28 mouse cellular contexts compared by ENCODE assay signal in the genomic region with DNA sequence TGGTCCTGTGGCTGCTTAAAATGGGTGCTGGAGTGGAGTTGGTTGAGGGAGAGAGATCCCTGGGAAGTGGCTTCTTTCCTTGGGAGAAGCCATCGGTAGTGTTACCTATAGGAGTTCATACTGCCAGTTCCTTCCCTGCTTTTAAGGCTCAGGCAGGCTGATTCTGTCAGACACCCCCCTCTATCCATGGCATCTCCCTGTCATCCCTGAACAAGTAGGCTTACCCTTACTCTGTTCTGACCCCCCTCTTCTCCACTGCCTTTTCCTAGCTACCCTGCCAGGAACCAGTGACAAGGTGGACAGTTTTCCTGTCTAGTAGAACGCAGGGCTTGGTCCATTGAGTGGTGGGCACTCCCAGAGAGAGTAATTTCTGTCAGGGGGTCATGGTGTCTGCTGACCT. TPM values are rescaled to one million over a fixed set of nuclear protein-coding genes. Genes with fewer than 3 reads are reported as not detected.
A peak's percentile ranks its signal among the peaks of the same experiment; 100 is the strongest.
DNase-seq lines count a peak whose midpoint lies in the region; ATAC-seq and TF ChIP-seq lines count a peak whose summit lies in the region.
"Had no signal": no experiment of that assay in that cellular context is flagged by ENCODE, and none has a peak within 500 bp of the region (broad histone marks: within the 10 kb centered on the region; RNA-seq: fewer than 3 reads in every experiment).

No protein-coding gene starts in this region.

- H3K9ac ChIP-seq in heart, embryonic 13.5 days, result no peak overlapping the region
- H3K9ac ChIP-seq in liver, embryonic 13.5 days, result 0 out of 2 replicates have a peak overlapping the region, but pooled peaks have one; percentile 65
- H3K9ac ChIP-seq in liver, postnatal 0 days (replicated peaks), result no peak overlapping the region
- H3K9ac ChIP-seq: hindbrain, embryonic 13.5 days had no signal

- peaks cover 15% of the 10 kb centered on the region for H3K36me3 ChIP-seq in heart, embryonic 13.5 days
- H3K36me3 ChIP-seq in liver, embryonic 13.5 days, result peaks cover 17% of the 10 kb centered on the region; the same call in 1 of the 2 replicates
- H3K36me3 ChIP-seq in liver, postnatal 0 days (replicated peaks; ENCODE audit: insufficient read depth, low read length), result 0 out of 2 replicates have a peak, but pooled peaks cover 5% of the 10 kb centered on the region
- H3K36me3 ChIP-seq: forebrain, embryonic 12.5 days; forebrain, embryonic 15.5 days had no signal

- H3K27me3 ChIP-seq in heart, embryonic 13.5 days (replicated peaks), result no peaks in the 10 kb centered on the region
- H3K27me3 ChIP-seq in liver, embryonic 13.5 days, result no peaks in the 10 kb centered on the region
- no peaks in the 10 kb centered on the region for H3K27me3 ChIP-seq in liver, postnatal 0 days (ENCODE audit: insufficient read depth, low read length)
- H3K27me3 ChIP-seq: forebrain, embryonic 15.5 days; heart, embryonic 12.5 days had no signal

- no peaks in the 10 kb centered on the region for H3K9me3 ChIP-seq in heart, embryonic 13.5 days
- H3K9me3 ChIP-seq in liver, embryonic 13.5 days (replicated peaks), result no peaks in the 10 kb centered on the region
- no peaks in the 10 kb centered on the region for H3K9me3 ChIP-seq in liver, postnatal 0 days (ENCODE audit: low read length)
- H3K9me3 ChIP-seq: embryonic facial prominence, embryonic 10.5 days; embryonic facial prominence, embryonic 13.5 days; forebrain, embryonic 12.5 days; forebrain, embryonic 15.5 days; heart, embryonic 12.5 days; hindbrain, embryonic 10.5 days; hindbrain, embryonic 13.5 days had no signal

- TF ChIP-seq CTCF in gastrocnemius, adult 2 months (IDR thresholded peaks at IDR 0.05), result no peak
- no peak for TF ChIP-seq CTCF in liver, postnatal 0 days (IDR thresholded peaks at IDR 0.05; ENCODE audit: low read depth)

- no peak for TF ChIP-seq EP300 in liver, postnatal 0 days (IDR thresholded peaks at IDR 0.05; ENCODE audit: low read depth)

- 75% methylated on average over 2 of the region's 2 CpGs for WGBS in heart, embryonic 13.5 days
- WGBS in liver, embryonic 13.5 days (ENCODE audit: insufficient replicate concordance), result 80% methylated on average over 2 of the region's 2 CpGs
- WGBS in liver, postnatal 0 days (ENCODE audit: insufficient replicate concordance), result 85% methylated on average over 2 of the region's 2 CpGs

- H3K27ac ChIP-seq in gastrocnemius, adult 2 months, result 0 out of 2 replicates have a peak overlapping the region, but pooled peaks have one; percentile 86
- no peak overlapping the region for H3K27ac ChIP-seq in heart, embryonic 13.5 days (replicated peaks)
- no peak overlapping the region for H3K27ac ChIP-seq in liver, embryonic 13.5 days
- H3K27ac ChIP-seq in liver, postnatal 0 days (ENCODE audit: low read depth), result no peak overlapping the region
- H3K27ac ChIP-seq: embryonic facial prominence, embryonic 10.5 days; embryonic facial prominence, embryonic 13.5 days; forebrain, embryonic 12.5 days; forebrain, embryonic 15.5 days had no signal

- peak; percentile 38 for DNase-seq in cerebellum, adult 11-12 months
- DNase-seq in cerebellum, postnatal 4 days (ENCODE audit: low spot score in 2 of 2), result no peak
- no peak for DNase-seq in gastrocnemius, adult 2 months
- DNase-seq in gastrocnemius, postnatal 10 days, result no peak
- no peak for DNase-seq in heart, postnatal 36 days
- DNase-seq in liver, embryonic 13.5 days, result no peak
- no peak for DNase-seq in liver, postnatal 0 days
- DNase-seq: adrenal gland, adult 8-10 months; adrenal gland, postnatal 25 days; cerebellum, adult 8-10 months; cerebellum, postnatal 25 days; embryo, embryonic 11 days; gastrocnemius, postnatal 14 days; heart, adult 2 months; heart, postnatal 14 days; kidney, adult 2 months had no signal

- H3K4me2 ChIP-seq in heart, embryonic 13.5 days, result no peak overlapping the region
- H3K4me2 ChIP-seq in liver, embryonic 13.5 days, result peak overlapping the region; percentile 74
- no peak overlapping the region for H3K4me2 ChIP-seq in liver, postnatal 0 days (ENCODE audit: low read depth, low read length)

- no peak overlapping the region for H3K4me3 ChIP-seq in gastrocnemius, adult 2 months
- 0 out of 2 replicates have a peak overlapping the region, but pooled peaks have one; percentile 39 for H3K4me3 ChIP-seq in heart, embryonic 13.5 days
- no peak overlapping the region for H3K4me3 ChIP-seq in liver, embryonic 13.5 days (replicated peaks)
- H3K4me3 ChIP-seq in liver, postnatal 0 days (ENCODE audit: low read depth, low read length), result no peak overlapping the region

- no peak for ATAC-seq in heart, embryonic 13.5 days (ENCODE audit: extremely low read depth, insufficient number of reproducible peaks, low FRiP score, low TSS enrichment)
- no peak for ATAC-seq in liver, embryonic 13.5 days (ENCODE audit: low read depth)
- ATAC-seq in liver, postnatal 0 days, result no peak

- intact Hi-C loops in gastrocnemius, adult 2 months (cut with DNase I), result loop anchor here (10.0 kb wide), 2 partner anchors 160 to 310 kb away; a partner anchor contains a TSS
- intact Hi-C loops in heart, postnatal 36 days (cut with DNase I), result loop anchor here (5.0 to 10.0 kb wide), 2 partner anchors 297 to 430 kb away; a partner anchor contains a TSS

- H3K4me1 ChIP-seq in heart, embryonic 13.5 days, result peaks cover 62% of the 10 kb centered on the region
- H3K4me1 ChIP-seq in liver, embryonic 13.5 days (replicated peaks), result peaks cover 61% of the 10 kb centered on the region
- peaks cover 40% of the 10 kb centered on the region for H3K4me1 ChIP-seq in liver, postnatal 0 days (ENCODE audit: insufficient read depth)

RNA-seq across cellular contexts. Expression of a gene that starts 1.2 kb away (rescaled TPM):
- 1 to 10 TPM; 9.3 to 9.8 TPM for total RNA-seq in gastrocnemius, adult 2 months (2021)
- 10 to 100 TPM in 1 of 2 experiments, 1 to 10 TPM in 1; 9.3 to 10.3 TPM for total RNA-seq in gastrocnemius, postnatal 10 days (2021)
- 9.0 and 9.3 TPM in 2 replicates for polyA plus RNA-seq in heart, embryonic 13.5 days (2015; fragmentation: Nextera tagmentation; extraction: Ambion mirVana)
- total RNA-seq in heart, postnatal 36 days (2021), result 10 to 100 TPM; 11.2 to 13.5 TPM
- polyA plus RNA-seq in liver, embryonic 13.5 days (2015; fragmentation: Nextera tagmentation; extraction: Ambion mirVana), result 4.2 and 4.4 TPM in 2 replicates
- polyA plus RNA-seq in liver, postnatal 0 days (2015; fragmentation: Nextera tagmentation; extraction: Ambion mirVana), result 4.7 and 5.2 TPM in 2 replicates

RNA-seq across cellular contexts. Expression of a gene that starts 15.2 kb away (rescaled TPM):
- total RNA-seq in gastrocnemius, adult 2 months (2021), result not detected
- total RNA-seq in gastrocnemius, postnatal 10 days (2021), result not detected
- polyA plus RNA-seq in heart, embryonic 13.5 days (2015; fragmentation: Nextera tagmentation; extraction: Ambion mirVana), result 0.05 and 0.08 TPM in 2 replicates
- total RNA-seq in heart, postnatal 36 days (2021), result not detected
- polyA plus RNA-seq in liver, embryonic 13.5 days (2015; fragmentation: Nextera tagmentation; extraction: Ambion mirVana), result not detected in 2 replicates
- polyA plus RNA-seq in liver, postnatal 0 days (2015; fragmentation: Nextera tagmentation; extraction: Ambion mirVana), result not detected in 2 replicates
- total RNA-seq: adrenal gland, adult 8-10 months; adrenal gland, postnatal 25 days; gastrocnemius, postnatal 14 days; heart, adult 2 months; heart, postnatal 14 days had no signal
- polyA plus RNA-seq: activated CD4-positive, CD25-positive, alpha-beta regulatory T cell, adult 4 months; cortical plate, adult 2 months; erythroblast, embryonic 14.5 days; forebrain, embryonic 15.5 days; heart, adult 2 months; heart, embryonic 12.5 days; hindbrain, embryonic 13.5 days; hindbrain, embryonic 16.5 days had no signal

RNA-seq across cellular contexts. Expression of a gene that starts 17.3 kb away (rescaled TPM):
- 100 to 1,000 TPM; 359 to 473 TPM for total RNA-seq in gastrocnemius, adult 2 months (2021)
- total RNA-seq in gastrocnemius, postnatal 10 days (2021), result 100 to 1,000 TPM; 545 to 616 TPM
- 332 and 351 TPM in 2 replicates for polyA plus RNA-seq in heart, embryonic 13.5 days (2015; fragmentation: Nextera tagmentation; extraction: Ambion mirVana)
- 100 to 1,000 TPM; 500 to 574 TPM for total RNA-seq in heart, postnatal 36 days (2021)
- 525 and 552 TPM in 2 replicates for polyA plus RNA-seq in liver, embryonic 13.5 days (2015; fragmentation: Nextera tagmentation; extraction: Ambion mirVana)
- 382 and 393 TPM in 2 replicates for polyA plus RNA-seq in liver, postnatal 0 days (2015; fragmentation: Nextera tagmentation; extraction: Ambion mirVana)

RNA-seq across cellular contexts. Expression of a gene that starts 48.9 kb away (rescaled TPM):
- 10 to 100 TPM; 10.5 to 14.8 TPM for total RNA-seq in gastrocnemius, adult 2 months (2021)
- 10 to 100 TPM; 22.5 to 25.9 TPM for total RNA-seq in gastrocnemius, postnatal 10 days (2021)
- polyA plus RNA-seq in heart, embryonic 13.5 days (2015; fragmentation: Nextera tagmentation; extraction: Ambion mirVana), result 21.6 and 22.5 TPM in 2 replicates
- total RNA-seq in heart, postnatal 36 days (2021), result 10 to 100 TPM; 70.7 to 76.3 TPM
- 1.5 and 1.9 TPM in 2 replicates for polyA plus RNA-seq in liver, embryonic 13.5 days (2015; fragmentation: Nextera tagmentation; extraction: Ambion mirVana)
- 2.1 and 2.2 TPM in 2 replicates for polyA plus RNA-seq in liver, postnatal 0 days (2015; fragmentation: Nextera tagmentation; extraction: Ambion mirVana)

RNA-seq across cellular contexts. Expression of a gene that starts 60.0 kb away (rescaled TPM):
- not detected for total RNA-seq in gastrocnemius, adult 2 months (2021)
- not detected for total RNA-seq in gastrocnemius, postnatal 10 days (2021)
- 11.8 and 14.7 TPM in 2 replicates for polyA plus RNA-seq in heart, embryonic 13.5 days (2015; fragmentation: Nextera tagmentation; extraction: Ambion mirVana)
- 1 to 10 TPM in 1 of 2 experiments, under 1 TPM in 1; 0.65 to 1.1 TPM for total RNA-seq in heart, postnatal 36 days (2021)
- 0.76 and 0.90 TPM in 2 replicates for polyA plus RNA-seq in liver, embryonic 13.5 days (2015; fragmentation: Nextera tagmentation; extraction: Ambion mirVana)
- 0.08 and 0.11 TPM in 2 replicates for polyA plus RNA-seq in liver, postnatal 0 days (2015; fragmentation: Nextera tagmentation; extraction: Ambion mirVana)
- total RNA-seq: adrenal gland, postnatal 25 days; gastrocnemius, postnatal 14 days had no signal
- polyA plus RNA-seq: activated CD4-positive, CD25-positive, alpha-beta regulatory T cell, adult 4 months; cortical plate, adult 2 months; embryonic facial prominence, embryonic 13.5 days; erythroblast, embryonic 14.5 days; forebrain, embryonic 12.5 days; forebrain, embryonic 15.5 days; hindbrain, embryonic 16.5 days had no signal
